Mouse (Mus musculus): ENCODE data around the gene Cyth1. TPM values are rescaled to one million over a fixed set of nuclear protein-coding genes. Genes with fewer than 3 reads are reported as not detected.

Gene Cyth1
- total and polyA plus RNA-seq, 2 experiments from 2014 or later, result 23.7 to 64.1 TPM

DNA sequence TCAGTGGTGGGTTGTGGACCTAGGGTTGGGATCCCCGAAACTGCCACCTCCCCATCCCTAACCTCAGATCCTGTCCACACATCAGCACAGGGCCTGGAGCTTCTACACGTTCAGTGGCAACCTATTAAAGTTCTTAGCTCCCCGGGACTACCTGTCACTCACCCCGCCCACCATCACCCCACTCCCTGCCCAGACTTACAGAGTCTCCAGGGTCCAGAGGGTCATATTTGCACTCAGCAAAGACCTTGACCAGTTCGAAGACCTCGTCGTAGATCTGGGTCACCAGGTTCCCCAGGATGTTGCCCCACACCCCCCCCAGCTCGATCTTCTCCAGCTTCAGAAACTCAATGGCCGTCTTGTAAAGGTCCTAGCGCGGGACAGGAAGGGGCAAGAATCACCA is 126.8 kb downstream of the Cyth1 start:
- no peaks in the 10 kb centered on the region for H3K9me3 ChIP-seq (ENCODE audit: low read length)
- DNase-seq, result no peak
- H3K27ac ChIP-seq (ENCODE audit: low read depth, low read length), result no peak overlapping the region
- TF ChIP-seq CTCF (IDR thresholded peaks at IDR 0.05; ENCODE audit: low read depth), result no peak
- H3K27me3 ChIP-seq (ENCODE audit: insufficient read depth, low read length), result no peaks in the 10 kb centered on the region
- H3K4me3 ChIP-seq (ENCODE audit: low read depth, low read length), result no peak overlapping the region
- H3K36me3 ChIP-seq (ENCODE audit: insufficient read depth), result no peaks in the 10 kb centered on the region
- H3K4me1 ChIP-seq (ENCODE audit: insufficient read depth), result no peaks in the 10 kb centered on the region
- no peak for ATAC-seq
- WGBS, result 91% methylated on average over 11 of the region's 11 CpGs
- H3K9ac ChIP-seq, result no peak overlapping the region
- H3K4me2 ChIP-seq (ENCODE audit: low read depth), result no peak overlapping the region

DNA sequence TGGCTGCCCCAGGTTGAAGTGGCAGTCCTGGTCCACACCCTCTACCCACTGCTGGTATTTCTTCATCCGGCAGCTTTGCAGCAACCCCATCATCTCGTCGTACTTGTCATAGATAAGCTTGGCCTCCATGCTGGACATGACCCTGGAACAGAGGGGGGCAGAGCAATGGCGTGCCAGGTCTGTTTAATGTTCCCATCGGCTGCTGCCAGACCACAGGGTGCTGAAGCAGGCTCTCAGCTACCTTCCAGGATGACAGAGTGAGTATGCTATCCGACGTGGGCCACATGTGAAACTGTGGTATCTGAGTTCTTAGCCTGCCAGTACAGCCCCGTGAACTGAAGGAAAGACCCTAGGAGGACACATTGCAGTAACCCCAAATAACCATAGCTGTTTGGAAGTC is 129.6 kb downstream of the Cyth1 start:
- no peak for DNase-seq
- H3K9me3 ChIP-seq (ENCODE audit: low read length), result no peaks in the 10 kb centered on the region
- H3K36me3 ChIP-seq (ENCODE audit: insufficient read depth), result no peaks in the 10 kb centered on the region
- ATAC-seq, result no peak
- H3K4me3 ChIP-seq (ENCODE audit: low read depth, low read length), result no peak overlapping the region
- no peak for TF ChIP-seq CTCF (IDR thresholded peaks at IDR 0.05; ENCODE audit: low read depth)
- H3K9ac ChIP-seq, result no peak overlapping the region
- 88% methylated on average over 8 of the region's 8 CpGs for WGBS
- H3K27ac ChIP-seq (ENCODE audit: low read depth, low read length), result no peak overlapping the region
- H3K4me2 ChIP-seq (ENCODE audit: low read depth), result no peak overlapping the region
- no peaks in the 10 kb centered on the region for H3K27me3 ChIP-seq (ENCODE audit: insufficient read depth, low read length)
- no peaks in the 10 kb centered on the region for H3K4me1 ChIP-seq (ENCODE audit: insufficient read depth)

DNA sequence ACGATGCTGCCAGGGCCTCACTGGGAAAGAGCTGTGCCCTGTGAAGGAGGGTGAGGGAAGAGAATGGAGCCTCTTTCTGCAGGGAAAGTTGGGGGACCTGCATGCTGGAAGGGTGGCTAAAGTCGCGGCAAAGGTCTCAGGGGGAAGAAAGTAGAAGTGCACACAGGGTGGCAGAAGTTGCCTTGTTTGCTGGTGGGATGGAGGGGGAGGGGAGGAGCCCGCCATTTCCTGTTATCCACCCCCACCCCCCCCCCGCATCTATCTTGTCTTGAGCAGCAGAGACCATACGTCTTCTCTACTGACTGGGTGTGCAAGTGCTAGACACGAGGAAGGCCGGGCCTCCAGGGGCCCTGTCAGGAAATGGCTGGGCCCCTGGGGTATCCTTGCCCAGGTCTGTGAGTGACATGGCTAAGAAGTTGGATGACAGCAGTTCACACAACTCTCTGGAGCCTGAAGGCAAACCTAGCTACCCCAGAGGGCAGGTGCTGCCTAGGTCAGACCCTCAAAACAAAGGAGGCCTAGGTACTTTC is 133.7 kb downstream of the Cyth1 start:
- H3K27me3 ChIP-seq (ENCODE audit: insufficient read depth, low read length), result no peaks in the 10 kb centered on the region
- no peak overlapping the region for H3K27ac ChIP-seq (ENCODE audit: low read depth, low read length)
- no peak for TF ChIP-seq CTCF (IDR thresholded peaks at IDR 0.05; ENCODE audit: low read depth)
- DNase-seq, result no peak
- H3K36me3 ChIP-seq (ENCODE audit: insufficient read depth), result no peaks in the 10 kb centered on the region
- H3K4me2 ChIP-seq (ENCODE audit: low read depth), result no peak overlapping the region
- ATAC-seq, result no peak
- H3K4me1 ChIP-seq (ENCODE audit: insufficient read depth), result no peaks in the 10 kb centered on the region
- no peak overlapping the region for H3K9ac ChIP-seq
- no peak overlapping the region for H3K4me3 ChIP-seq (ENCODE audit: low read depth, low read length)
- WGBS, result 79% methylated on average over 8 of the region's 8 CpGs
- H3K9me3 ChIP-seq (ENCODE audit: low read length), result no peaks in the 10 kb centered on the region

DNA sequence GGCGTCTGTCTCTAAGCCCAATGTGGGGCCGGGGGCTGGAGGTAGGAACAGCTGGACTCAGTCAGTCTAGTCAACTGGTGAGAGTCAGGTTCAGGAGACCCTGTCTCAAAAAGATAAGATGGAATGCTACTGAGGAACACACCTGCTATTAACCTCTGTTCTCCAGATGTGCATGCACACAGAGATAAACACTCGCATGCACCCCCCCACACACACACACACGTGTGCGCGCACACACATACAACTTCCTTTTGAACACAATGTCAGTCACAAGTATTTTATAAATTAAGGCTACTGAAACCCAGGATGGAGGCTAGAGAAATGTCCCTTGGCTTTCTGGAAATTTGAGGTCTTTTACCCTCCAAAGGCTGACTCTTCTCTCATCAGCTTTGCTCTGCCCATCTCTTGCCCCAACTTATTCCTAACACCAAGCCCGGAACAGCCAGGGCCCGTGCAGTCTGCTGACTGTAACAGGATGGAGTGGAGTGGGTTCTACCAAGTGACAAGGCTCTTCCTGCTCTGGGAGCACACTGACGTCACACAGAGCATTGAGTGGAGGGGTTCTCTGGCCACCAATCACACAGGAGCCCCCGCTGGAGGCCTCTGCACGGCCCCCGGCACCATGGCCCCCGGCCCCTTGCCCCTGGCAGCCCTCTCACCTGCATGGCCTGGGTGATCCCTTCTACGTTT is 134.7 kb downstream of the Cyth1 start:
- TF ChIP-seq CTCF (IDR thresholded peaks at IDR 0.05; ENCODE audit: low read depth), result no peak
- no peak overlapping the region for H3K27ac ChIP-seq (ENCODE audit: low read depth, low read length)
- H3K4me3 ChIP-seq (ENCODE audit: low read depth, low read length), result no peak overlapping the region
- no peak overlapping the region for H3K4me2 ChIP-seq (ENCODE audit: low read depth)
- no peaks in the 10 kb centered on the region for H3K27me3 ChIP-seq (ENCODE audit: insufficient read depth, low read length)
- ATAC-seq, result no peak
- H3K36me3 ChIP-seq (ENCODE audit: insufficient read depth), result no peaks in the 10 kb centered on the region
- no peaks in the 10 kb centered on the region for H3K4me1 ChIP-seq (ENCODE audit: insufficient read depth)
- H3K9ac ChIP-seq, result no peak overlapping the region
- WGBS, result 83% methylated on average over 14 of the region's 14 CpGs
- H3K9me3 ChIP-seq (ENCODE audit: low read length), result no peaks in the 10 kb centered on the region
- DNase-seq, result no peak

DNA sequence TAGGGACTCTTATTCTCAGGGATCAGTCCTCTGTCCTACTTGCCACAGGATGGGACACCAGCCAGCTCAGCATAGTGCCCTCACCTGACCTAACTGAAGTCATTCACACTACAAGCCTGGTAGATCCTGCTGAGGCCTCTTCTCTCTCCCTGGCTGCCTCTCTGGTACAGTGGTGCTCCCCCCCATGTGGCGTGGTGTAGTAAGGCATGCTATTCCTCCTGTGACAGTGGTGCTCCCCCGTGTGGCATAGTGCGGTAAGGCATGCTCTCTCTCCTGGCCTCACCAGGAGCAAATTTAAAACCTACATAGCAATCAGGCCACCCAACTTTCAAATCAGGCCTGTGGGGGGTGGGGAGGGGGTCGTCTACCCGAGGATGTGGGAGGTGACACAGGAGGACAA is 144.4 kb downstream of the Cyth1 start:
- 15% methylated on average over 5 of the region's 5 CpGs for WGBS

DNA sequence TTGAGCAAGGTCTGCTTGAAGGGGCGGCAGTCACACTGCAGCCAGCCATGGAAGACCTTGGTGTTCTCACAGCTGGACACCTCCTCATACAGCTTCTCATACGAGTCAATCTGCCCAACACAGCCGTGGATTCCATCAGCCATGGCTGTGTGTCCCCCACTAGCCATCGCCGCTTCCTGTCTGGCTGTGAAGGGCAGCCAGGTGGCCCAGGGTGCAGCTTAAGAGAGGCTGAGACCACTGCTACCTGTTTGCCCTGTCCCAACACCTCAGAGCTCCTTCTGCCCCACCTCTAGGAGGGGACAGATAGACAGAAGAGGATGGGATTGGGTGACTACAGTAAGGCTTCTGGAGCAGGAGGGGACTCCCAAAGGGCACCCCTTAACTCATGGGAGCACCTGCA is 145.0 kb downstream of the Cyth1 start:
- no peaks in the 10 kb centered on the region for H3K36me3 ChIP-seq (ENCODE audit: insufficient read depth)
- ATAC-seq (no peak), DNase-seq (no peak)
- H3K4me1 ChIP-seq (ENCODE audit: insufficient read depth), result no peaks in the 10 kb centered on the region
- no peak overlapping the region for H3K9ac ChIP-seq
- WGBS, result 90% methylated on average over 5 of the region's 5 CpGs
- H3K4me2 ChIP-seq (ENCODE audit: low read depth), result no peak overlapping the region
- no peak for TF ChIP-seq CTCF (IDR thresholded peaks at IDR 0.05; ENCODE audit: low read depth)
- no peak overlapping the region for H3K4me3 ChIP-seq (ENCODE audit: low read depth, low read length)
- H3K27me3 ChIP-seq (ENCODE audit: insufficient read depth, low read length), result no peaks in the 10 kb centered on the region
- no peak overlapping the region for H3K27ac ChIP-seq (ENCODE audit: low read depth, low read length)
- no peaks in the 10 kb centered on the region for H3K9me3 ChIP-seq (ENCODE audit: low read length)

More for the DNA sequence above, 144.4 kb downstream of the Cyth1 start:
- DNase-seq (peak; percentile 85), ATAC-seq (peak; percentile 83)
- H3K4me2 ChIP-seq (ENCODE audit: low read depth), result no peak overlapping the region
- H3K4me1 ChIP-seq (ENCODE audit: insufficient read depth), result no peaks in the 10 kb centered on the region
- H3K27me3 ChIP-seq (ENCODE audit: insufficient read depth, low read length), result no peaks in the 10 kb centered on the region
- no peak overlapping the region for H3K9ac ChIP-seq
- peak; percentile 99 for TF ChIP-seq CTCF (IDR thresholded peaks at IDR 0.05; ENCODE audit: low read depth)
- H3K4me3 ChIP-seq (ENCODE audit: low read depth, low read length), result no peak overlapping the region
- no peak overlapping the region for H3K27ac ChIP-seq (ENCODE audit: low read depth, low read length)
- H3K9me3 ChIP-seq (ENCODE audit: low read length), result no peaks in the 10 kb centered on the region
- no peaks in the 10 kb centered on the region for H3K36me3 ChIP-seq (ENCODE audit: insufficient read depth)

DNA sequence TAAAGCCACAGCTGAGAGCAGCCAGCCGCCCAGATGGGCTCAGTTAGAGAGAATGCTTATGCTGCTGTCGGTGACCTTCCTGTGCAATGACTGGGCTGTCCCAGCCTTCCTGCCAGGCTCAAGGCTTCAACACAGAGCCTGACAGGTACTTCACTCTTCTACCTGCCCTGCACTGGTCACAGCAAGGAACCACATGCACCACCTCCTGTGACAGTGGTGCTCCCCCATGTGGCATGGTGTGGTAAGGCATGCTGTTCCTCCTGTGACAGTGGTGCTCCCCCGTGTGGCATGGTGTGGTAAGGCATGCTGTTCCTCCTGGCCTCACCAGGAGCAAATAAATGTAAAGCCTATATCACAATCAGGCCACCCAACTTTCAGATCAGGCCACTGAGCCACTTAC is 145.6 kb downstream of the Cyth1 start:
- Histone ChIP-seq H3K9me3 (ENCODE audit: low read length) (no peaks in the 10 kb centered on the region), H3K36me3 (ENCODE audit: insufficient read depth) (no peaks in the 10 kb centered on the region), H3K9ac (no peak overlapping the region), H3K4me2 (ENCODE audit: low read depth) (no peak overlapping the region), H3K27ac (ENCODE audit: low read depth, low read length) (no peak overlapping the region), H3K4me1 (ENCODE audit: insufficient read depth) (no peaks in the 10 kb centered on the region), H3K4me3 (ENCODE audit: low read depth, low read length) (no peak overlapping the region), H3K27me3 (ENCODE audit: insufficient read depth, low read length) (no peaks in the 10 kb centered on the region)
- WGBS, result 66% methylated on average over 3 of the region's 3 CpGs
- DNase-seq (peak; percentile 83), ATAC-seq (peak; percentile 29; the same call in 1 of the 2 replicates)
- peak; percentile 100 for TF ChIP-seq CTCF (IDR thresholded peaks at IDR 0.05; ENCODE audit: low read depth)
